Mouse (Mus musculus) frontal cortex, adult 2 months (tissue): ENCODE data around the gene Lhfp. TPM values are rescaled to one million over a fixed set of nuclear protein-coding genes. Genes with fewer than 3 reads are reported as not detected.
"Not testable (repeated sequence)": the region's sequence is repeated elsewhere in the genome, so short reads cannot be mapped to it uniquely, and the experiment has no call there.

Experiments used
- DNase-seq, 2 experiments: peaks; one replicate each; pipeline ENCODE4 v3.0.0; 2022; ENCODE audit warnings: low spot score in 1 of 2; ENCODE audit errors: extremely low spot score in 1 of 2
- polyA plus RNA-seq: library from polyadenylated mRNA; depleted of rRNA; stranded (reverse); fragments of >200 nt; gene quantifications from 2 replicates; pipeline ENCODE4 v1.2.3, GENCODE M21; 2012

The Lhfp gene
- polyA plus RNA-seq, 1 experiment = 69.5 TPM

- DNase-seq = no peak
Measured at GRCm38 (mm10) chr3:53248158-53248874, 207.0 kb downstream of the Lhfp start.

DNA sequence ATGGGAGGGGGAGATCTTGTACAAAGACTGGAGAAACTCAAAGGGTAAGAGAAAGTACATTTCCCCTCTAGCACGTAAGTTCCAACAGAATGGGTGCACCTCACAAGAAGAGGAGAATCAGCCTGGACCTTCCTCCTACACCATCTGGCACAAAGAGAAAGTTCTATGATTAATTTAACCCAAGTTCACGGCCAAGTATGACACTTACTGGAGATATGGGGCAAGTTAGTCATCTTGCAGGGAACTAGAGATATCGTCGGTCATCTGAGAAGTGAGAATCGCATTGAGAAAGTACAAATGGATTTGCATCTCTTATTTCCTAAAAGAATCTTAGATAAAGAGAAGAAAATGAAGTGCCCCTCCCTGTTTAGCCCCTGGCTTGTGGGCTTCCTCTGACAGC is 211.2 kb downstream of the Lhfp start:
- DNase-seq = no peak

DNA sequence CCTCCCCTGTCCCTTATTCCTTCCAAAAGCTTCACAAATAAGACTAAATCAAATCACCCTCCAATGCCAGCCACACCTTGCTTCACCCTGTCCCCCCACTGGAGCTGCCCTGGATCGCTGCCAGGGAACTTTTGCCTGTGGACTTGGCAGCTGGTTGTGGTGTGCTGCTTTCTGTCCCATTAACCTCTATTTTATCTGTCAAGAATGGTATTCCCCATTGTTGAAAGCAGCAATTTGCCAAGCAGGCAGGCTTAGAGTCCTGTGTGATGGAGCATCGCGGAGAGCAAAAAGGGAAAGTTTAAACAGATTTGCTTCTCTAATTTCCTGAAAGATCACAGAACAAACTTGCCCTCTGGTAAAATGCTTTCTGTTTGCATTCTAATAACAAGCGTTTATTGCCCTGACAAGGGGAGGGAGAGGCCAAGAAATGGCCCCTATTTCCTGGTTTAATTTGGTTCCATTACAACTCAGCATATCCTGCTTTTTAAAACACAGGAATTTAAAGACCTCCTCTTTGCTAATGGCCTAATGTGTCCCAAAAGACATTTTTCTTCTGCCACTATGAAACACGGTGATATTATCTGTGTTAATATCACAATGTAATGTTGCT is 212.0 kb downstream of the Lhfp start:
- DNase-seq = no peak

DNA sequence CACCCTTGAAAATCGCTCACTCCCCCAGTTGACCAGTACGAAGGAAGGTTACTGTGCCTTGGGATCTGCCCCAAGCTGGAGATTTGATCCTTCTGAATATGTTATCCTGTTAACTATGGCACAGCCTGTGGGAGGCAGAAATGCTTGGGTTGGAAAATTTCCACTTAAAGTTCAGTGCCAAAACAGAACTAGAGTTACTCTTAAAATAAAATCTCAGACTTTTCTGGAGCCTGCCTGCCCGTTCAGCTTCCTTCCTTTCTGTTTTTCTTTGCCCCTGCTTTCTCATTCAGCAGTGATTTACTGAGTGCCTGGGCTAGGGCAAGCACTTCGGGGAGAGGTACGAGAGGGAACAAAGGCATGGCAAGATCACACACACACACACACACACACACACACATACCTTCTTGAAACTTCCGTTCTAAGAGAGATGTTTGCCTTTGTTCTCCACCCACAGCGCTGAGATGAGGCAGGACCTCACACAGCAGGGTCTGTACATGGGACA is 217.4 kb downstream of the Lhfp start:
- peak in 1 of 2 experiments; percentile 70 for DNase-seq

GRCm38 (mm10) chr3:53266116-53266515 is 224.8 kb downstream of the Lhfp start:
- no peak for DNase-seq

GRCm38 (mm10) chr3:53267046-53267445 is 225.7 kb downstream of the Lhfp start:
- DNase-seq = no peak

GRCm38 (mm10) chr3:53273220-53273619 is 231.9 kb downstream of the Lhfp start:
- DNase-seq = no peak

DNA sequence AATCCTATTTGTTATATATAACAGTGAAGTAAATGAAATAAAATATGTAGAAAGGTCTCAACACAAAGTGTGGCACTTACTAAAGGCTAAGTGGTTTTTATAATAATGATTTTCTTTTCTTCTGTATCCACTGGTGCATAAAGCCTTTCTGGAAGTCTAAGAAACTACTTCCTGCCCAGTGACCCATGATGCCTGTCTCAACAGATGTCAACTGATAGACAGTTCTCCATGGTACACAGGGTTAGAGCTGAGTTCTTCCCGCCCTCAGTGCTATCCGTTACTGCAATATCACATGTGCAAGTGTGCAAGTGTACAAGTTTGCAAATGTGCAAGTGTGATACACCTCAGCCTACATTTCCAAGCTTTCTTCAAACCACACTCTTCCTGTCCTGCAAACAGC is 236.7 kb downstream of the Lhfp start:
- no peak for DNase-seq

DNA sequence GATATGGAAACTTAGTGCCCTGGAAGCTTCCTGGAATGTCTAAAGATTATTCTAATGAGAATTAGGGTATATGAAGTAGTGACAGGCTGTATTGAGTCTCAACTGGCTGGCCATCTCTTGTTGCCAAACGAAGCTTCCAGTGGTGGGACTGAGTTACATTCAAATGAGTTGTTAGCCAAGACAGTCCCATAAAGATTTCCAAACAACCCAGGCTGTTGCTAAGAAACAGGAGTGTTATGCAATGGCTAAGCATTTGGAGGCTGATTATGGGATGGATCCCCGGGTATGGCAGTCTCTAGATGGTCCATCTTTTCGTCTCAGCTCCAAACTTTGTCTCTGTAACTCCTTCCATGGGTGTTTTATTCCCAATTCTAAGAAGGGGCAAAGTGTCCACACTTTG is 240.7 kb downstream of the Lhfp start:
- DNase-seq = not testable (repeated sequence)

DNA sequence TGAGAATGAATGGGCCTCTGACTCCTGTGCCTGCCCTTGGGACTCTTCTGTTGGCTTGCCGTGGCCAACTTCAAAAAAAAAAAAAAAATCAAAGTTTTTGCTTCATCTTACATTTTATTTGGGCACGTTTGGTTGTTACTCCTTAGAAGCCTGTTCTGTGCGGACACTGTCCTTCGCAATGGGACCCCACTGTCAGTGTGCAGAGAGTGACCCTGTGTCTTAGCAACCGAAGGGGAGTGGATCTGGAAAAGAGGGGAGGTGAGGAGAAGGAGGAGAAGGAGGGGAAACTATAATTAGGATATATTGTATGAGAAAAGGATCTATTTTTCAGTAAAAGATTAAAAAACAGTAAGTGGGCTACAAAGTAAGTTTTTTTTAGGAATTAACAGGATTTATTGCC is 242.7 kb downstream of the Lhfp start:
- DNase-seq = no peak

- no peak for DNase-seq
Measured at GRCm38 (mm10) chr3:53284471-53285177, 243.3 kb downstream of the Lhfp start.

DNA sequence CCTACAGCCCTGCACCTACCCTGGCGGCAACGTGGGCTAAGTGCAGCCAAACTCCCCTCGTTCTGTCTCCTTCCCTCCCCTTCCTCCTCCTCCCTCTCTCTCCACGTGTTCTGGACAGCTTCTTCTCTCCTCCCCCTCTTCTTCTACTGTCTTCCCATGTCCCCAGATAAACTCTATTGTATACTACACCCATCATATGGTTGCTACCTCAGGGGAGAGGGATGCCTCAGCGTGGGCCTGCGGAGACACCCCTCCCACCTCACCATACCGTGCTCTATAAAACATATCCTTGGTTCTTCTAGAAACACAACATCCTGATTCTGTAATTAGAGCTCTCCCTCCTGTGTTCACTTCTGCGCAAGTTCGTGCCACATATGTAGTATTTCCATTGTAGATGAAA is 247.3 kb downstream of the Lhfp start:
- no peak for DNase-seq

DNA sequence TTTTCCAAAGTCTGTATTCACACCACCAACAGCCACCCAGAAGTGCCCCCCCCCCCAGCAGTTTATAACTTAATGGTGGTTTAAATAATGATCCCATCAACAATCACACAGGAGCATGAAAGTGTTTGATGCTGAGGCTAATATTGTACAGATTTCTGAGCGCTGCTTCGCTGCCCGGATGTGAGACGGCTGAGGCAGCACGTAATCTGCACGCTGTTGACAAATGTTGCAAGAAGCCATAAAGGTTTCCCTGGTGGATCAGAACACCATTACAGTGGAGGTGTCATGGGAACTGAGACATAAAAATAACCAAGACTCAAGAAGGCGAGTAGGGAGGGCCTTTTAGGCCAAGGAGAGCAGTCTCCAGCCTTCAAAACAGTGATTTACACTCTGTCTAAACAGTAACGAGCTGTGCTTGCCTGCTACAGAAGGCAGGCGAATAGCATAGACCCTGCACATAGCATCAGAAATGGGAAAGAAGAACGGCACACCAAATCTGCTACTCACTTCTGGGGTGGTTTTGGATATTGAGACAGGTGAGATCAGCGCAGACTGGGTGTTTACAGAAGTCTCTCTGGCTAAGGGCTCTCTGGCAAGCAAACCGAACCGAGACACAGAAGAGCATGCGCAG is 248.4 kb downstream of the Lhfp start:
- no peak for DNase-seq

- no peak for DNase-seq
Measured at GRCm38 (mm10) chr3:53291185-53291584, 249.9 kb downstream of the Lhfp start.

DNA sequence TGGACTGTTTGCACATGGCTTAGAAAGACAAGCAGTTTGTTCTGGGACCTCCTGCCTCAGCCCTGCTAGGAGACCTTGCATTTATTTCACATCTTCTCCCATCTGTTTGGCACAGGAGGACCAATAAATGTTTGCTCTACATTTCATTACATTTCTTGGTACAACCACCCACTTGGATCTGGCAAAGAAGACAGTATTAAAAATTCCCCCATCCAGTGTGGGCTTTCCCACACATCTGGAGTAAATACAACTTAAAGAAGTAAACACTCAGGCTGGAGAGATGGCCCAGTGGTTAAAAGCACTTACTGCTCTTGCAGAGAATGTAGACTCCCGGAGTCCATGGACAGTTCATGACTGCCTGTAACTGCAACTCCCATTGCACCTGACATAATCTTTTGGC is 250.6 kb downstream of the Lhfp start:
- DNase-seq = no peak

DNA sequence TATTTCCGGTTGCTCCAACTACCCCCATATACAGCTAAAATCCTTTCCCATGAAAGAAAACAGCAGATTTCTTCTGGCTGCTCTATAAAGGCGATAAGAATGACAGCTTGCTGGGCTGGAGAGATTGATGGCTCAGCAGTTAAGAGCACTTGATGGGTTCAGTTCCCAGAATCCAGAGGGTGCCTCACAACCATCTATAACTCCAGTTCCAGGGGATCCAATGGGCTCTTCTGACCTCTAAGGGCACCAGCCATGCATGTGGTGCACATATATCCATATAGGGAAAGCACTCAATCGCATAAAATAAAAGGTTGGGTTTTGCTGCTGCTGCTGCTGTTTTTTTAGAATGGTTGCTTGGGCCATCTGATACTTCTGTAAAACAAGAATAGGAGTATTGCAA is 251.1 kb downstream of the Lhfp start:
- DNase-seq = no peak

DNA sequence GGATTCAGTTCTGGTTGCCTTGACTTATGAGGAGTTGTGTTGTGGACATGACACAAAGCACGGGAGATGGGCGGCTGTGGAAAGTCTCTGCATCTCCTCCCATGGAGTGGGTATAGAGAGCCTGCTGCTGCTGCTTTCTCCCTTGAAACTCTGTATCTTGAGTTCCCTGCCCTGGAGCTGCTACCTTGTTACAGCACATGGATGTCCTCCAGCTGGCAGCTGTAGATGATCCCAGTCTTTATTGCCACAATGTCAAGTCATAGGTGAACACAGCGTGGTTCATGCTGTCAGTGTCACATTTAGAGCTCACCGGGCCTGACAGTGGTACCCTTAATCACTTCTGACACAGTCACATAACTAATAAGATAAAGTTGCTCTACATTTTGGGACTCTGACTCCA is 251.7 kb downstream of the Lhfp start:
- DNase-seq = no peak

DNA sequence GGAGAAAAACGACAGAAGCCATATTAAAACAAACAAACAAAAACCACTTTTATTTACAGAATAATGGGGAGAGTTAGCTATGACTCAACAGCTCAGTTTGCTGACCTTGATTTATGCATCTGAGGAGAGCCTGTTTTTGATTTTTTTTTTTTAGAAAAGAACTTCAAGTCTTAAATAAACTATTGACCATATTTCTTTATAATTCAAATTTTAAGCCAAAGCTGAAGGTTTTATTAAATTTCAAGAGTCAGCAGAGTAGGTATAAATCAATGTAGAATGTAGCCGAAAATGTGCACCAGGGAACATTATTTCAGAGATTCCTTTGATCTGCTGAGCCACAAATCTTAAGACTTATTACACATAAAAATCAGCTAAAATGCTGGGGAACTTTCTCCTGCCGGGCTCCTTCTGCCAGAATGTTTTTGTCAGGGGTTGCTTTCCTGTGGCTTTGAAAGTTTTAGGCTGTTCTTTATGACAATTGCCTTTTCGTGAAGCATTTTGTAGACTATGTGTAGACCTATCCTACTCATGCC is 252.6 kb downstream of the Lhfp start:
- DNase-seq = no peak

- DNase-seq = no peak
Measured at GRCm38 (mm10) chr3:53294855-53295254, 253.5 kb downstream of the Lhfp start.

GRCm38 (mm10) chr3:53301866-53302265 is 260.5 kb downstream of the Lhfp start:
- no peak for DNase-seq
